ENCODE assay signal across 8 mouse cellular contexts in genomic region chr10:121365781-121366272, GRCm38 (mm10). TPM values are rescaled to one million over a fixed set of nuclear protein-coding genes. Genes with fewer than 3 reads are reported as not detected.
DNase-seq lines count a peak whose midpoint lies in the region; ATAC-seq and TF ChIP-seq lines count a peak whose summit lies in the region.

No protein-coding gene starts in this region.

- H3K27me3 ChIP-seq in testis, adult 2 months (ENCODE audit: control insufficient read depth, insufficient read depth, low read length), result no peaks in the 10 kb centered on the region
- no peaks in the 10 kb centered on the region for H3K27me3 ChIP-seq in embryonic facial prominence, embryonic 14.5 days (replicated peaks; ENCODE audit: control insufficient read depth, insufficient read depth, low read length)
- H3K27me3 ChIP-seq in hindbrain, embryonic 12.5 days, result no peaks in the 10 kb centered on the region
- no peaks in the 10 kb centered on the region for H3K27me3 ChIP-seq in liver, embryonic 11.5 days (replicated peaks; ENCODE audit: control insufficient read depth, insufficient read depth, low read length)

- H3K9ac ChIP-seq in embryonic facial prominence, embryonic 14.5 days (ENCODE audit: low read depth, low read length), result peak overlapping the region; percentile 81
- peak overlapping the region; percentile 92 for H3K9ac ChIP-seq in hindbrain, embryonic 12.5 days
- peak overlapping the region; percentile 80 for H3K9ac ChIP-seq in liver, embryonic 11.5 days (ENCODE audit: low read depth, low read length)

- no peak for TF ChIP-seq POLR2A in testis, adult 2 months (IDR thresholded peaks at IDR 0.05; ENCODE audit: control insufficient read depth, low read depth, low read length)

- H3K36me3 ChIP-seq in testis, adult 2 months (ENCODE audit: control insufficient read depth, insufficient read depth, low read length), result no peaks in the 10 kb centered on the region
- H3K36me3 ChIP-seq in embryonic facial prominence, embryonic 14.5 days (ENCODE audit: control insufficient read depth, insufficient read depth, low read length), result peaks cover 13% of the 10 kb centered on the region; the same call in 1 of the 2 replicates
- peaks cover 14% of the 10 kb centered on the region for H3K36me3 ChIP-seq in hindbrain, embryonic 12.5 days
- H3K36me3 ChIP-seq in liver, embryonic 11.5 days (ENCODE audit: control insufficient read depth, insufficient read depth, low read length), result no peaks in the 10 kb centered on the region; the same call in 1 of the 2 replicates

- no peak for ATAC-seq in embryonic facial prominence, embryonic 14.5 days (ENCODE audit: low read depth)
- no peak for ATAC-seq in hindbrain, embryonic 12.5 days (ENCODE audit: low FRiP score)
- no peak for ATAC-seq in liver, embryonic 11.5 days (replicated peaks; ENCODE audit: low FRiP score)
- ATAC-seq in CD4-positive, CD25-positive, alpha-beta regulatory T cell, adult 4 months, result no peak

- WGBS in embryonic facial prominence, embryonic 14.5 days, result 5% methylated on average over 9 of the region's 9 CpGs
- 13% methylated on average over 9 of the region's 9 CpGs for WGBS in hindbrain, embryonic 12.5 days
- 7% methylated on average over 9 of the region's 9 CpGs for WGBS in liver, embryonic 11.5 days

- no peak for TF ChIP-seq CTCF in testis, adult 2 months (IDR thresholded peaks at IDR 0.05; ENCODE audit: control insufficient read depth, insufficient read depth, insufficient replicate concordance, low read depth, low read length)

- DNase-seq in testis, postnatal 14 days (ENCODE audit: low spot score), result no peak
- peak; percentile 33 for DNase-seq in embryonic facial prominence, embryonic 14.5 days (ENCODE audit: low spot score)
- DNase-seq in liver, embryonic 11.5 days (ENCODE audit: low spot score), result peak; percentile 42
- DNase-seq in naive thymus-derived CD4-positive, alpha-beta T cell, adult 2 months (ENCODE audit: low read depth), result peak; percentile 49
- DNase-seq in thymus, postnatal 4 days, result no peak

- no peaks in the 10 kb centered on the region for H3K9me3 ChIP-seq in embryonic facial prominence, embryonic 14.5 days (ENCODE audit: control insufficient read depth, low read length)
- no peaks in the 10 kb centered on the region for H3K9me3 ChIP-seq in hindbrain, embryonic 12.5 days (replicated peaks)
- H3K9me3 ChIP-seq in liver, embryonic 11.5 days (ENCODE audit: control insufficient read depth, low read length), result no peaks in the 10 kb centered on the region

- H3K4me2 ChIP-seq in embryonic facial prominence, embryonic 14.5 days (ENCODE audit: low read depth, low read length), result peak overlapping the region; percentile 90
- peak overlapping the region; percentile 81 for H3K4me2 ChIP-seq in hindbrain, embryonic 12.5 days (replicated peaks)
- peak overlapping the region; percentile 82 for H3K4me2 ChIP-seq in liver, embryonic 11.5 days

- no peak overlapping the region for H3K27ac ChIP-seq in testis, adult 2 months (ENCODE audit: control insufficient read depth, insufficient read depth, low read depth, low read length)
- H3K27ac ChIP-seq in embryonic facial prominence, embryonic 14.5 days (replicated peaks; ENCODE audit: low read depth, low read length), result no peak overlapping the region
- no peak overlapping the region for H3K27ac ChIP-seq in hindbrain, embryonic 12.5 days
- H3K27ac ChIP-seq in liver, embryonic 11.5 days (ENCODE audit: low read depth, low read length), result no peak overlapping the region

- H3K4me1 ChIP-seq in testis, adult 2 months (ENCODE audit: control insufficient read depth, insufficient read depth, low read length), result peaks cover 4% of the 10 kb centered on the region
- peaks cover 14% of the 10 kb centered on the region for H3K4me1 ChIP-seq in embryonic facial prominence, embryonic 14.5 days (ENCODE audit: control insufficient read depth, insufficient read depth, low read length)
- peaks cover 25% of the 10 kb centered on the region for H3K4me1 ChIP-seq in hindbrain, embryonic 12.5 days
- peaks cover 9% of the 10 kb centered on the region; the same call in 1 of the 2 replicates for H3K4me1 ChIP-seq in liver, embryonic 11.5 days (replicated peaks; ENCODE audit: control insufficient read depth, insufficient read depth, low read length)

- H3K4me3 ChIP-seq in testis, adult 2 months (ENCODE audit: control insufficient read depth, low read depth, low read length), result peak overlapping the region; percentile 91; the same call in 1 of the 2 replicates
- H3K4me3 ChIP-seq in embryonic facial prominence, embryonic 14.5 days (ENCODE audit: low read depth, low read length), result peak overlapping the region; percentile 87
- peak overlapping the region; percentile 98 for H3K4me3 ChIP-seq in hindbrain, embryonic 12.5 days
- peak overlapping the region; percentile 82 for H3K4me3 ChIP-seq in liver, embryonic 11.5 days (ENCODE audit: low read depth, low read length)

RNA-seq across cellular contexts. Expression of gene Gns, which starts 0.9 kb away (rescaled TPM):
- polyA plus RNA-seq in testis, adult 2 months (2012; rRNA removed), result 14.5 and 14.7 TPM in 2 replicates
- 58.8 and 61.2 TPM in 2 replicates for polyA plus RNA-seq in embryonic facial prominence, embryonic 14.5 days (2014; fragmentation: Nextera tagmentation; extraction: Ambion mirVana)
- 50.8 and 54.1 TPM in 2 replicates for polyA plus RNA-seq in hindbrain, embryonic 12.5 days (2016; fragmentation: Nextera tagmentation; extraction: Ambion mirVana)
- 31.2 and 31.6 TPM in 2 replicates for polyA plus RNA-seq in liver, embryonic 11.5 days (2014; fragmentation: Nextera tagmentation; extraction: Ambion mirVana)
- 10 to 100 TPM in 1 of 2 experiments, 1 to 10 TPM in 1; 9.1 to 13.6 TPM for polyA plus RNA-seq in CD4-positive, CD25-positive, alpha-beta regulatory T cell, adult 4 months (2017; shearing (Covaris generic))

RNA-seq across cellular contexts. Expression of gene Tbc1d30, which starts 14.7 kb away (rescaled TPM):
- 1.1 and 1.3 TPM in 2 replicates for polyA plus RNA-seq in testis, adult 2 months (2012; rRNA removed)
- polyA plus RNA-seq in embryonic facial prominence, embryonic 14.5 days (2014; fragmentation: Nextera tagmentation; extraction: Ambion mirVana), result 2.2 and 3.6 TPM in 2 replicates
- polyA plus RNA-seq in hindbrain, embryonic 12.5 days (2016; fragmentation: Nextera tagmentation; extraction: Ambion mirVana), result 6.7 and 7.9 TPM in 2 replicates
- 0.27 and 0.78 TPM in 2 replicates for polyA plus RNA-seq in liver, embryonic 11.5 days (2014; fragmentation: Nextera tagmentation; extraction: Ambion mirVana)
- polyA plus RNA-seq in CD4-positive, CD25-positive, alpha-beta regulatory T cell, adult 4 months (2017; shearing (Covaris generic)), result 1 to 10 TPM; 3.1 to 3.4 TPM

Comparison
In these comparisons a context has a peak if more than half of its experiments do, and no peak if none do; other contexts are left out.
1. DNase-seq: peak in embryonic facial prominence, embryonic 14.5 days (single experiment), liver, embryonic 11.5 days (single experiment) and naive thymus-derived CD4-positive, alpha-beta T cell, adult 2 months (single experiment); none in testis, postnatal 14 days (single experiment) and thymus, postnatal 4 days (single experiment).
2. Peak in every context shown above with its lines, with median percentiles within 50 percentile points of each other: H3K4me3 ChIP-seq, H3K4me2 ChIP-seq and H3K9ac ChIP-seq.